Mouse (Mus musculus) ovary, adult 18-20 months (tissue): Measurements from ENCODE around the gene Gm281.
"Not testable (repeated sequence)": the region's sequence is repeated elsewhere in the genome, so short reads cannot be mapped to it uniquely, and the experiment has no call there.

ENCODE experiments used
- DNase-seq: peaks from one replicate; pipeline ENCODE4 v3.0.0; 2022; ENCODE audit warnings: low spot score, mixed read lengths

Gm281 gene

DNA sequence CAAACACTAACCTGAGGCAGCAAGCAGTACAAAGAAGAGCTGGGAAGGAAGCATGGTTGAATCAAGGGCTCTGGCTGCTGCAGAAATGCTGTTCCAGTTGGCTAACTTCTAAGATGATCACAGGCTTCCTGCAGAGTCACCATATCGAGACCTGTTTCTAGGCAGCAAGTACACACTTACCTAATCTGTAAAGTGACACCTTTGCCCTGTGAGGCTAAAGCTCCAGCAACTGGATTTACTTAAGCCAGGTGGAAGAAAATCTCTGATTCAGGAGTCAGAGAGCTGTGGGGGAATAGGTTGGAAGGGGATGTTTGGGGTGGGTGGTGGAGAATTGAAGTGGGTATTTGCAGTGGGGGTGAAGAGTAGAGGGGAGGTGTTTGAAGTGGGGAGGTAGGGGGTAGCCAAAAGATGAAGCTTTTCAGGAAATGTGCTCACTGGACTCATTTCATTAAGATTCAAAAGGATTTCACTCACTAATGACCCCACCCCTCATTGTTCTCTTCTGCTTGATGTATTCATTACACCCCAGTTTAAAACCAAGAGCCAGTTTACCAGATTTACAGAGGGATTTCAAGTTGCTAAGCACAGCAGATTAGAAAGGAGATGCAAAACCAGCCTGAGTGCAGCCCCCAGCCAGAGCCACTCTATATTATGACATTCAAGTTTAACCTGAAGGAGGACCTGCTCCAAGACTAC is at the start of gene Gm281:
TSS of gene Gm281 (minus strand) at position 92 of the 696 bp plus-strand sequence.
- no peak for DNase-seq

DNA sequence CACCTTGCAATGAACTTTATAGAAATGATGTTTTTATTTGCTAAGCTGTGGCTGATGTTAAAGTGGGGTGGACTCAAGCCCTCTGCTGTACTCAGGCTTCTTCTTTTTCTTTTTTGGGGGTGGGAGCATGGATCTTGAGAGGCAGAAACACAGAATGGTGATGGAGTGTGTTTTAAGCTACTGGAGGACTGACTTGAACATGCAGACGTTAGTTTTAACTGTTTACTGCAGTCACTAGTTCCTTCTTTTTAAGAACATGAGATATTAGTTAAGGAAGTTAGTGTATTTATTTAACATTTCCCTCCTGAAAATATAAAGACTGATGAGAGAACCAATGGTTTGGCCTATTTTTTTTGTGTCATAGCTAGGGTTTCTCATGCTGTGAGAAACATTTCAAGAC is 49.2 kb upstream of the Gm281 start:
- DNase-seq = no peak

DNA sequence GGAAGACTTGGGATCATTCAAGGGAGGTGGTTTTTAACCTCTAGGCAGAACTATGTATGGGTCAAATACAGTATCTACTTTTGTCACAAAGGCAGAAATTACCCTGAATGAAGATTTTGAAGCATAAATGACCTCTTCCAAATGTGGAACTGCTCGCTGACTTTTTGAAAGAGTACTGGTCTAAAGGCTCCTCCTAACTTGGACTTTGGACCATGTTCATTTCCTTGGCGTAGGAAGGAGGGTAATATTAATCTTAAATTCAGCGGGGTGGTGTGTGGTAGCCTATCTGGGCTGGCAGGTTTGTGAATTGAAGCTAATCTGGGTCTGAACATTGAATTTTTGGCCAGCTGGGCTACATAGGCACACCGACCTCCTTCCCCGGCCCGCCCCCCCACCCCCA is 48.2 kb upstream of the Gm281 start:
- DNase-seq = no peak

DNA sequence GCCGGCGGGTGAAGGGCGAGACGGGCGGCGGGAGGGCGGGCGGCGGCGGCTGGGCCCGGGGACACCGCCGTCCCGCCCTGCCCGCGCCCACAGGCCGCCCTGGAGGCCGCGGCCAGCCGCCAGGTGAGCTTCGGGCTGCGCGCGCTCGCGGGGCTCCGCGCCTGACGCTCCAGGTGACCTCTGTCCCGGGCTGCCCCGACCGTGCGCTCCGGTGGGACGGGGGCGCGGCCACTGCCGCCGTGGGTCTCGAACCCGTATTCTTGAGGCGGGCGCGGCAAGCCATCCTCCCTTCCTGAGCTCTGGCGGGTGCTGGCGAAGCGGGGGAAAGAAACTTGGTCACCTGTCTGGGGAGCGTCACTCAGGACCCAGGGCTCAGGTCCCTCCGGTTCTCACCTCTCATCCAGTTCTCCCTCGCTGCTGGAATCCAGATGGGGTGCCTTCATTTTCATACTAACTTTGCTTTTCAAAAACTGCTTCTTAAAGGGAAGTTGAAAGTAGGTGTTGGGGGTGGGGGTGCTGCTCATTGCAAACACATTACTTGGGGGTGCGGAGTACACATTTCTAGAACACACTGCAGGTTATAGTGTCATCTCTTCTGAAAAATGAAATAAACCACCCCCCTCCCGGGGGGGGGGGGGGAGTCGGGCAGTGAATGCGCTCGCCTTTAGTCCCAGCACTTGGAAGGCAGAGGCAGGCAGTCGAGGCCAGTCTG is 47.3 kb upstream of the Gm281 start, which contains the start of the genes Atxn7 and Thoc7:
TSS of gene Atxn7 (plus strand) at position 40 of the 712 bp plus-strand sequence.
TSS of gene Thoc7 (minus strand) at position 452 of the 712 bp plus-strand sequence.
- no peak for DNase-seq

DNA sequence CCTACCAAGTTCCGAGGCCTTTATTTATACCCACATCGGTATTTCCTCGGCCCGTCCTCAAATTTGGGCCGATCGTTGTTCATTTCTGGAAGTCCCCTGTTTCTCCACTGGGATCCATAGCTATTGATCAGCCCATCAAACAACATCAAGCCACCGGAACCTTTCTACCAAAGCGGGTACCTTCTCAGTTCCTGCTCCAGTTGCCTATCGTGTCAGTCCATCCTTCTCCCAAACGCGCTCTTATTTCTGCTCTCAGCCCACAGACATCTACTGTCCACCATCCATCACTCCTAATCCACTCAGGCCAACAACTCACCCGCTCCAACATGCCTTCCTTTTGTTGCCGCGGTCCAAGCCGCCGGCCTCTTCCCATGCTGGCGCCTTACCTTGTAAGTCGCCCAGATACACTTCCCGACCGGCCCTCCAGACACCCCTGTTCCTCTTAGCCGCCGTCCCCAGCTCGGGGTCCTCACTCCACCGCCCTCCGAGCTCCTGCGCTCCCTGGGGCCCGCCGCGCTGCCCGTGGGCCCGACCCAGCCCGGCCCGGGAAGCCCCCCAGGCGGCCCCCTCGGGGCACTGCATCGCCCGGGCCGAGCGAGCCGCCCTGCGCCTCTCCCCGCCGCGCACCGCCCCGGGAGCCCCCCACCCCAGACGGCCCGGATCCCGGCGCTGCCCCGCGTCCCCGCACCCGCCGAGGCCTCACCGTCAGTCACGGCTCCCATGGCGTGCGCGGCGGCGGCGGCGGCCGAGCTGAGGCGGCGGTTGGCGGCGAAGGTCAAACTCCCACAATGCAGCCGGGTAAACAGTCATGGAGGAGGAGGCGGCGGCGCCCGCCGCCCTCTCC is 46.4 kb upstream of the Gm281 start:
- peak; percentile 34 for DNase-seq

DNA sequence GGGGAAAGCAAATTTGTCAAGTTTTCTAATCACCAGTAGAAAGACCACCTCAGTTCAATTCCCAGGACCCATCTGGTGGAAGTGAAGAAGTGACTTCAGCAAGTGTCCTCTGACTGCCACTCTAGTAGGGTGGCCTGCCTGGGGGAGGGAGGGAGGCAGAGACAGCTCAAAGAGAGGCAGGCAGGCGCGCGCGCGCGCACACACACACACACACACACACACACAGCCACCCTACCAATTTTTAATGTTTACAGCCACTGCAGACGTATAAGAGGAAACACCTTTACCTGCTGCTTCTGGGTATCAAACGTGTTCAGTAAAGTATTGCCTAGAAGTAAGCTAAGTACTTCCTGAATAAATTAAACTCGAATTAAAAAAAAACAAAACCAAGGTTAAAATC is 45.8 kb upstream of the Gm281 start:
- DNase-seq = no peak

DNA sequence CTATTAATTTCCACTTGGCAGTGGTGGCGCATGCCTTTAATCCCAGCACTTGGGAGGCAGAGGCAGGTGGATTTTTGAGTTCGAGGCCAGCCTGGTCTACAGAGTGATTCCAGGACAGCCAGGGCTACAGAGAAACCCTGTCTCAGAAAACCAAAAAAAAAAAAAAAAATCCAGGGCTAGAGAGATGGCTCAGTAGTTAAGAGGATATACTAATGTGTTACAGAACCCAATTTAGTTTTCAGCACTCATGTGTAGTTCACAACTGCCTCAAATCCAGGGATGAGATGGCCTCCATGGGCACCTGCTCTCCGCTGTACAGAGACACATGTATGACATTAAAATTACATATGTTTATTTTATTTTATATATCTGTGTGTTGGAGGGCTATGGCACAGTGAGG is 37.9 kb upstream of the Gm281 start:
- DNase-seq = not testable (repeated sequence)

DNA sequence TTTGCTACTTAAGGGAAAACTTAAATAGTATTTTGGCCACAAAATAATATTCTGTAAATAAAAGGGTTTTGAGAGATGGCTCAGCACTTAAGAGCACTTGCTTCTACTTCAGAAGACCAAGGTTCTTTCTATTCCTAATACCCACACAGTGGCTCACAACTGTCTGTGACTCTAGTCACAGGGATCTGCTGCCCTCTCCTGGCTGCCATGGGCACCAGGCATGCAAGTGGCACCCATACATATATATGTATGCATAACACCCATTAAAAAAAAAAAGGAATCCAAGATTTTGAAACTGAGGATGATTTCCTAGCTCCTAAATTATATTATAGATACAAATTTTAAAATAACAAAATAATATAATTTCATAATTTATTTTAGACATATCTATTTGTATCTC is 36.1 kb upstream of the Gm281 start:
- no peak for DNase-seq

DNA sequence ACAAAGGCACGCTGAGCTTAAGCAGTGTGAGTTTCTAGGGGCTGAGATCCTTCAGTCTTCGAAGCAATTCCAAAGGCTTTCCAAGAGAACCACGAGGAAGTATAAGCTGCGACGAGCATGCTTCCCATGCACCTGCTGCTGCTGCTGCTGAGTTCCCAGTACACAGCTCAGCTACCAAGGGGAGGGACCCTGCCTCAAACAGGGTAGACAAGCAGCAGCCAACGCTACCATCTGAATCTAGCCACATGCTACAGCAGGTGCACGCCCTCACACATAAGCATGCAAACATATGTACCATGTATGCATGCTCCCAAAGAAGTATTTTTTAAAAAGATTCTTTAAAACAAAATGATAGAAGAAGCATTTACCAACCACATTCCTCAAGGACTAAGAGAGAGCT is 34.1 kb upstream of the Gm281 start:
- DNase-seq = no peak

DNA sequence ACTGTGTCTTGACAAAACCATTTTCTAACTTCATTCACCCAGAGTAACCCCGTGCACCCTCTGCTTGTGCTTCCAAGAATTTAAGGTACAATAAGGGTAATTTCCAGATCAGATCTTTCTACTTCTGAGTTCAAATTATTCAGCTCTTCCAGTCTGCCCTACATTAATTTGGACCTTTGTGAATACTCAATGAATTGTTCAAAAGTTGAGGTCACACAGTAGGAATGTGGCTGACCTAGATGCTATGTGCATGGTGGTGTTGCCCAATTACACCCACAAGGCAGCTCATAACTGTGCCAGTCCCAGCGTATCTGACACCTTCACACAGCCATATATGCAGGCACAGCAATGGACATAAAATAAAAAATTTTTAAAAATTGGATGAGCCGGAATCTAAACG is 30.4 kb upstream of the Gm281 start:
- no peak for DNase-seq

DNA sequence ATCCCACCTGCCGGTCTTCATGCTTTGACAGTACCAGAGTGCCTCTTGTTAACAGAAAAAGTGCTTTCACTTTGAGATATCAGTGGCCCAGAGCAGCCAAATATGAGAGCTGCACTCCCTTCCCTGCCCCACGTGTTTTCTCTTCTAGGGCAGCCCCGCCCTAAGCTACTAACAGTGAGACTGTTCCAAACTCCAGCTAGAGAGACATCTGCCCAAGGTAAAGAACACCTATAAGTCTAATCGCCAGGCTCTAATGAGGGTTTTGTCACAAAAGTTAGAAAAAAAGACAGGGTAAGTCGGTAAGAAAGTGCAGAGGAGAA is 19.7 kb upstream of the Gm281 start:
- no peak for DNase-seq

DNA sequence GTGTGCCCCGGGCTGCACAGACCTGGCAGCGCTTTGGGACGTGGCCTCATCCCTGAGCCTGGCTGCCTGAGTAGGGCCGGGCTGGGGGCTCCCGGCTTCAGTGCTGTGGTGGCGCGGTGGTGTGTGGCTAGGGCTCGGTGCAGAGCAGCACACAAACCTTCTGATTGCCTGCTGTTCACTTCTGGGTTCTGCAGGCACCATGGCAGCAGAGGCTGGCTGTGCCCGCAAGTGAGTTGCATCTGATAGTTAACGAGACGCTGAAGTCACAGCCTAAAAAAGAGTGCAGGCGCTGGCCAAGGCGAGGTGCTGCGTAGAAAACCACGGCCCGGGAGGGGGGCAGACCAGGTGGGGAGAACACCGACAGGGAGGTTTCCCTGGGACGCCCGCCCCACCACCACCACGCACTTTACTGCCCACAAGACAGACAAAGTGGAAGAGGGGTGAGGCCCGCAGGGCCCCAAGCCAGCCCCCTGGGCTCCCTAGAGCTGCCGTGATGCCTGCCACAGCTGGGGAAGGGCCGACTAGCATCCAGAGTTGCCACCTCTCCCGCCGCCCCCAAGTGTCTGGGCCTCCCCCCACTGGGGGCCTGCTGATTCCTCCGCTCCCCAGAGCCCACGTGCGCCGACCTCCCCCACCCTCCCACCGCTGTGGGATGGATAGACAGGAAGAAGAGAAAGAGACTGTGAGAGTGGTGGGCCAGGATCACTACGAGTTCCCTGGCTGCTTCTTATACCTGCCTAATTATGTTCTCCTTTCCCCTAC is 19.2 kb upstream of the Gm281 start:
- no peak for DNase-seq

DNA sequence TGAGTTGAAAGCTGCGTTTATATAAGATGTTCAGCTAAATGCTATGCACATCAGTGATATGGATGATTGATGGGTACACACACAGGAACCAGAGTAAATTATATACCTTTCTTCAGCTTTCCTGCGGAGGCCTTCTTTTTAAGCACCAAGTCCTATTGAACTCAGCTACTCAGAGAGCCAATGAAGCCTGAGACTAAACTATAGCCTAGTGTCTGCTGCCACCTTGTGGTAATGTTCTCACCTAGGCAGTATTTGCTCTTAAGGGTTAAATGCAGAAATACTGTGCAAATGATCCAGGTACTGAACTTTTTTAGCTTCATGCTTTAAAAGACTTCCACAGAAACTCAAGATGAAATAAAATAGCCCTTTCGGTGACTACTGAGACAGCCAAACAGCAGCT is 3.4 kb upstream of the Gm281 start:
- DNase-seq = no peak

DNA sequence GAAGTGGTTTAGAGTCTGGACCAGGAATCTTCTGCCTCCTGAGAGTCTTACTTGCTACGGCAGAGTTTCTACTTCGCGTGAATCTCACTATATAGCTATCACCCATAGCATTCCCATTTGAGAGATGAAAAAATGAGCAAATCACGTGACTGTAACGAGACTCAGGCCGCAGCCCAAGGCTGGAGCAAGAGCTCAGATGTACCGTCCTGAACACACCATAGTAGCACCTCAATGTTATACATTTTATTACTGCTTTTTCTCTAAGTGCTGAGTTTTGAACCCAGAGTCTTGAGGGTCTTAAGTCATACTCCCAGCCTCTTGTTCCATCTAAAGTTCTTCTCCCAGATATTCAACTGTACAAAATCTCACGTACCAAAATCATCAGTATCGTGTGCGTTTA is 2.9 kb upstream of the Gm281 start:
- DNase-seq = no peak

DNA sequence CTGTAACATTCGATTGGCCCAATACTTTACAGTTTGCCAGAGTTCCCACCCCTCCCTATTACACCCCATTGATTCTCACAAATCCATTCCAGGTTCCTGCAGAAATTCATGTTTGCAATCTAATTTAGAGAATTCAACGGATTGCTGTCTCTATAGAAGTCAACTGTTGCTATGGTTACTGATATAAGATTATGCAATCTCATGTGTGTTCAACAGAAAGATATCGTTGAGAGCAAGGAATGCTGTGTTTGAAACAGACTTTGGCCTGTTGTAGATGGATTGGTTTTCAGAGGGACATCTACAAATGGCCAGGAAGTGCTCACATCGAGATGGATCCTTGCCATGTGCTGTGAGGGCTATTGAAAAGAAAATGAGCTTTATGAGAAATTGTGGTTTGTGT is 929 bp upstream of the Gm281 start:
- DNase-seq = no peak

DNA sequence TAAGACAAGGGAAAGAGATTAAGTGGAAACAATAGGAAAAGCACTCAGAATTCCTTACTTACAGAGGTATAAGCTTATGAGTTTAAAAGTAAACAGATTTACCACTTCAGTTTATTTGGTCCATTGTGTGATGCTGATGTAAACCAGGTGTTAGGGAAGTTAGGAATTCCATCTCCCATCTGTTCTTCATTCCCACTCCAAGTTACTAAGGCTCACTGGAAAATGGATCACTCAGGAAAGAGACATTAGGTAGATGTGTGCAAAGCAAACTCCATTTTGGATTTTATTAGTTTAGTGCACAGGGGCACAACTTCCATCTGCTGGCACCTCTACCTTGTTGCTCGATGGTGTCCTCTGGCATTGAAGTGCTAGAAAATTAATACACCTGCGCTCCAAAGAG is 4.1 kb downstream of the Gm281 start:
- no peak for DNase-seq

DNA sequence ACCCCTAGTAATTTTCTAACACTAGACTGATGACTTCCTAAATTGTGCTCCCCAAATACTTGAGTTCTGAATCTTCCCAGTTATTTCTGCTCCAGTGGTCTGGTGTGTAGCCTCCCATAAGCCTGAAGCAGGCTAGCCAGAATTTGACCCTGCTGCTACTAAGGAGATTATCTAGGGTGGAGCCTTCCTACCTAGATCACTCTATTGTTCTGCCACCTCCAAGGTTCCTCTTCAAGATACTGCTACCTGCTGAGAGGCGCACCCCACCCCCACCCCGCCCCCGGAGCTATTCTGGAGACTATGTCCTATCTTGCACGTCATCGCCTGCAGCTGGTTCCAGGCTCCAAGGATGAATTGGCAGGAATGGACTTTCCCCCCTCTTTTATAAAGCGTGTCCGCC is 7.1 kb downstream of the Gm281 start:
- DNase-seq = no peak

DNA sequence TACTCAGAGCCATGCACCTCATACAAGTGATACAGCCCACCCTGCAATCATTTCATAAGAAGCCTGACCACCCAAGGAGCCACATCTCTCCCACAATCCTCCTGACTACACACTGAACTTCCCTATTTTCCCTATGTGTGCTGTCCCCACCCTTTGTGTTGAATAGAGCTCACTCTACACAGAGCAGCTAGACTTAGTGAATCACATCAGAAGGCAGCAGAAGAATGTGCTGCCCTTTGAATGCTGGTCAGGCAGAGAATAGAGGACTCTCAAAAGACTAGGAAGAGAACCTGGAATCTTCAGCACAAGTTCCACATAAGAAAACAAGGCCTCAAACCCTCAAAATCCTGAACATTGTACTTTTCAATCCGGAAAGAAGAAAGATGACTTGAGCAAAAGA is 7.8 kb downstream of the Gm281 start:
- no peak for DNase-seq

DNA sequence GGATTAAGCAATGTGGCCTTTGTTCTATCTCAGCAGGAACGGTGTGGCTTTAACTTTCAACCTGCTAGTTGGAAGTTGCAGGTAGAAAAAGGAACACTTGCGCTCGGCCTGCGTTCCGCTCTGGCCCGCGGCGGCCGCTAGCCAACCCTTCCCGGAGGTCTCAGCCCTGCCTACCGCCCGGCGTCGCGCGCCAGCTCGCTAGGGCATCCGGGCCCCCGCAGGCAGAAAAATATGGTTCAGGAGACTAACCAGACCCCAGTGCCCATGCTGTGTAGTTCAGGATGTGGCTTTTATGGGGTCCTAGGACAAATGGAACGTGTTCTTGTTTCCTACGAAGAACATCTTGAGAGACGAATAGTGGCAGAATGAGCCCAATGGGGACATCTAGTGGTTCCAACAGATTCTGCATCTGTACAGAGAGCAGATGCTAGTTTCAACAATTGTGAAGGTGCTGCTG is 12.6 kb downstream of the Gm281 start:
- no peak for DNase-seq

DNA sequence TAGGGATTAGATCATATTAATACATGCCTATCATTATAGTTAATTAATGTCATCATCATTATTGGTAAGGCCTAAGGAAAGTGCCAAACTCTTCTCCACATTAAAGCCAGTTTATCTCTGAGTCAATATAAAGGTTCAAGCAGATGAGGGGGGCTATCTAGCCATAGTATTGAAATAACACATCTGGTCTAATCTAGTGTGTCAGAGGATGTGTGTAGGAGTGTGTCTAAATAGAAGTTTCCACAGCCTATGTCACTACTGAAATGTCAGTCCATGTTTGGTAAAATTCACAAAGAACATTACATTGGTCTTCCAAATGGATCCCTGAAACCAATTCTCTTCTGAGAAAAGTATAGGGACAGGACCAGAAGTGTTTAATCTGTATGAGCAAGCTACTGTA is 19.1 kb downstream of the Gm281 start:
- no peak for DNase-seq

DNA sequence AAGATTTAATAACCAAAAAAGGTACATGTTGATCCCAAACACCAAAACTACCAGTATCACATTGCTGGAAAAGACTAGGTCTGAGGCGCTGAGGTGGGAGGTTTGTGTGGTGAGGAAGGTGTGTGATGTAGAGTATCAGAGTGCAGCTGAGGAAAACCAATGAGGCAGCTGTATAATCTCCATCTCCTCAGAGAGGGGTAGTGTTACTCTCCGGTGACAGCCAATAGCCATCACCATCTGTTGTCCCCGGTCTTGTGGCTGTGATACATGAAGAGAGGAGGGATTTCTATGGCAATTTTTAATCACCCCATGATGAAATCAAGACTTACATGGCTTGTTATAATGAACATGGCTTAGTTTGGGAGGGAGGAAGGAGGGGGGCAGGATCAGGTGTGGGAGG is 20.5 kb downstream of the Gm281 start:
- DNase-seq = no peak

DNA sequence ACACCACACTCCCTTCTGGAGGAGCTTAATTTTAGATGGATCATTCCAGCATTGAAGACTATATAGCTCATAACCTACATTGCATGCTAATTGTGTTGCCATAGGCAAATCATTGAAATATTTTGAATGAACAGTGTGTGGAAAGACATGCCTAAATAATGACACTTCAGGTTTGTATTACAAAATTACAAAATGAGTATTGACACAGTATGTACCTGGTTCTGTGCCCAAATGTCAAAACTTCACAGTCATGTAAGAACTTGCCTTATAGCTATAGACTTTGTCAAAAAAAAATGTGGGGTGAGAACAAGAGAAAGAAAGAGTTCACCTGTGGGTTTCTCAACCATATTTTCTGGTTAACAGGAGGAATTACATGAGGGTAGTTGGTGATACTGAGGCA is 52.9 kb downstream of the Gm281 start:
- no peak for DNase-seq
